Mouse (Mus musculus) forebrain, embryonic 14.5 days (tissue): ENCODE measurements at regions not wholly inside any gene's neighbourhood (a gene's known extent, or its start where the extent isn't known, plus 50 kb on each side); places are given as distances from the start of the nearest gene placed in this dataset.

ENCODE experiments used
- ATAC-seq: fragments of 200-750 bp; cut with Nextera tagmentation; 2 replicates; pipeline ENCODE4 v1.8.0; 2017; ENCODE audit warnings: mild to moderate bottlenecking, moderate library complexity
- DNase-seq: peaks from one replicate; pipeline ENCODE4 v3.0.0-alpha.2; 2015; ENCODE audit warnings: low spot score
- H3K27ac ChIP-seq: fragments of 300-500 bp; sonication (generic); 2 replicates; pipeline ENCODE4 v1.5.1; 2014; ENCODE audit warnings: low read depth, mild to moderate bottlenecking, control low read depth, low read length, moderate library complexity
- H3K27me3 ChIP-seq: fragments of 300-500 bp; sonication (generic); replicated peaks from 2 replicates; pipeline ENCODE4 v1.6.1; 2014; ENCODE audit warnings: low read length, control low read depth, mixed read lengths; ENCODE audit not compliant: control insufficient read depth, insufficient read depth
- H3K36me3 ChIP-seq: fragments of 300-500 bp; sonication (generic); 2 replicates; pipeline ENCODE4 v1.6.1; 2014; ENCODE audit warnings: low read length, control low read depth; ENCODE audit not compliant: control insufficient read depth, insufficient read depth
- H3K4me1 ChIP-seq: fragments of 300-500 bp; sonication (generic); 2 replicates; pipeline ENCODE4 v1.6.1; 2014; ENCODE audit warnings: antibody characterized with exemption, low read length, control low read depth; ENCODE audit not compliant: control insufficient read depth, insufficient read depth
- H3K4me2 ChIP-seq: fragments of 300-500 bp; sonication (generic); 2 replicates; pipeline ENCODE4 v1.6.1; 2014; ENCODE audit warnings: mild to moderate bottlenecking, control low read depth, low read length
- H3K4me3 ChIP-seq: fragments of 300-500 bp; sonication (generic); 2 replicates; pipeline ENCODE4 v1.5.1; 2014; ENCODE audit warnings: low read depth, low read length, control low read depth
- H3K9ac ChIP-seq: fragments of 300-500 bp; sonication (generic); 2 replicates; pipeline ENCODE4 v1.6.1; 2014; ENCODE audit warnings: mild to moderate bottlenecking, low read length, control low read depth, moderate library complexity
- H3K9me3 ChIP-seq: fragments of 300-500 bp; sonication (generic); replicated peaks from 2 replicates; pipeline ENCODE4 v1.6.1; 2016; ENCODE audit warnings: low read length, control low read depth, mixed read lengths; ENCODE audit not compliant: control insufficient read depth
- WGBS: fragments of 180-500 bp; shearing (Covaris S2); extraction: QIAGEN DNeasy Blood & Tissue Kit; methylation state at CpG from one replicate; pipeline ENCODE4 v1.1.7; 2014; 5-methylcytosine and 5-hydroxymethylcytosine counted together

GRCm38 (mm10) chr4:53227071-53227470 is 67.4 kb upstream of the Abca1 start:
- Histone ChIP-seq H3K4me1 (peaks cover 4% of the 10 kb centered on the region; the same call in 1 of the 2 replicates), H3K4me2 (no peak overlapping the region), H3K27ac (no peak overlapping the region), H3K9ac (no peak overlapping the region), H3K27me3 (no peaks in the 10 kb centered on the region), H3K9me3 (no peaks in the 10 kb centered on the region), H3K36me3 (no peaks in the 10 kb centered on the region), H3K4me3 (no peak overlapping the region)
- no peak for DNase-seq
- WGBS = 74% methylated on average over 1 of the region's 1 CpGs
- no peak for ATAC-seq

- H3K4me1 ChIP-seq = peaks cover 4% of the 10 kb centered on the region; the same call in 1 of the 2 replicates
- WGBS = 83% methylated on average over 3 of the region's 3 CpGs
- H3K27me3 ChIP-seq = no peaks in the 10 kb centered on the region
- H3K4me2 ChIP-seq = no peak overlapping the region
- H3K27ac ChIP-seq = no peak overlapping the region
- DNase-seq (no peak), ATAC-seq (no peak)
- no peak overlapping the region for H3K9ac ChIP-seq
- H3K9me3 ChIP-seq = no peaks in the 10 kb centered on the region
- H3K4me3 ChIP-seq = no peak overlapping the region
- H3K36me3 ChIP-seq = no peaks in the 10 kb centered on the region
These were observed 66.7 kb upstream of the Abca1 start for GRCm38 (mm10) chr4:53226376-53226775.

- no peak overlapping the region for H3K27ac ChIP-seq
- WGBS = 85% methylated on average over 3 of the region's 3 CpGs
- no peak for ATAC-seq
- H3K4me2 ChIP-seq = no peak overlapping the region
- no peaks in the 10 kb centered on the region for H3K36me3 ChIP-seq
- H3K27me3 ChIP-seq = no peaks in the 10 kb centered on the region
- peaks cover 17% of the 10 kb centered on the region for H3K4me1 ChIP-seq
- no peak overlapping the region for H3K9ac ChIP-seq
- H3K4me3 ChIP-seq = no peak overlapping the region
- DNase-seq = no peak
- no peaks in the 10 kb centered on the region for H3K9me3 ChIP-seq
These were observed 63.7 kb upstream of the Abca1 start for GRCm38 (mm10) chr4:53223379-53223778.

GRCm38 (mm10) chr4:53220809-53221208 is 61.1 kb upstream of the Abca1 start:
- Histone ChIP-seq H3K4me1 (peaks cover 21% of the 10 kb centered on the region), H3K4me3 (no peak overlapping the region), H3K9ac (no peak overlapping the region), H3K27me3 (no peaks in the 10 kb centered on the region), H3K9me3 (no peaks in the 10 kb centered on the region), H3K27ac (no peak overlapping the region), H3K36me3 (no peaks in the 10 kb centered on the region), H3K4me2 (no peak overlapping the region)
- no peak for ATAC-seq
- DNase-seq = no peak
- WGBS = 91% methylated on average over 4 of the region's 4 CpGs

GRCm38 (mm10) chr4:53219351-53219750 is 59.7 kb upstream of the Abca1 start:
- Histone ChIP-seq H3K36me3 (no peaks in the 10 kb centered on the region), H3K27ac (peak overlapping the region; percentile 65; the same call in 1 of the 2 replicates), H3K4me1 (peaks cover 21% of the 10 kb centered on the region), H3K4me3 (no peak overlapping the region), H3K27me3 (no peaks in the 10 kb centered on the region), H3K9ac (no peak overlapping the region), H3K4me2 (no peak overlapping the region; the same call in 1 of the 2 replicates), H3K9me3 (no peaks in the 10 kb centered on the region)
- peak; percentile 54 for DNase-seq
- peak; percentile 9 for ATAC-seq
- 46% methylated on average over 3 of the region's 3 CpGs for WGBS

GRCm38 (mm10) chr4:53218752-53219151 is 59.1 kb upstream of the Abca1 start:
- H3K27me3 ChIP-seq = no peaks in the 10 kb centered on the region
- no peak overlapping the region for H3K4me3 ChIP-seq
- no peaks in the 10 kb centered on the region for H3K36me3 ChIP-seq
- H3K4me2 ChIP-seq = peak overlapping the region; percentile 3; the same call in 1 of the 2 replicates
- 10% methylated on average over 7 of the region's 7 CpGs for WGBS
- peak; percentile 89 for DNase-seq
- H3K9me3 ChIP-seq = no peaks in the 10 kb centered on the region
- peak overlapping the region; percentile 65; the same call in 1 of the 2 replicates for H3K27ac ChIP-seq
- H3K9ac ChIP-seq = no peak overlapping the region
- ATAC-seq = peak; percentile 86
- peaks cover 21% of the 10 kb centered on the region for H3K4me1 ChIP-seq

- 45% methylated on average over 5 of the region's 5 CpGs for WGBS
- Histone ChIP-seq H3K36me3 (no peaks in the 10 kb centered on the region), H3K27me3 (no peaks in the 10 kb centered on the region), H3K27ac (peak overlapping the region; percentile 71), H3K4me2 (peak overlapping the region; percentile 88), H3K9me3 (no peaks in the 10 kb centered on the region), H3K9ac (peak overlapping the region; percentile 68; the same call in 1 of the 2 replicates), H3K4me3 (peak overlapping the region; percentile 54), H3K4me1 (peaks cover 21% of the 10 kb centered on the region)
- DNase-seq (no peak), ATAC-seq (no peak)
These were observed 58.6 kb upstream of the Abca1 start for GRCm38 (mm10) chr4:53218291-53218640.

- Histone ChIP-seq H3K27ac (peak overlapping the region; percentile 71), H3K9ac (peak overlapping the region; percentile 68), H3K4me3 (peak overlapping the region; percentile 54), H3K4me1 (peaks cover 21% of the 10 kb centered on the region), H3K4me2 (peak overlapping the region; percentile 88), H3K36me3 (no peaks in the 10 kb centered on the region), H3K9me3 (no peaks in the 10 kb centered on the region), H3K27me3 (no peaks in the 10 kb centered on the region)
- DNase-seq = peak; percentile 87
- peak; percentile 85 for ATAC-seq
- WGBS = under 1% methylated on average over 38 of the region's 38 CpGs
These were observed 58.1 kb upstream of the Abca1 start for GRCm38 (mm10) chr4:53217608-53218290.

- Histone ChIP-seq H3K4me1 (peaks cover 4% of the 10 kb centered on the region; the same call in 1 of the 2 replicates), H3K27me3 (no peaks in the 10 kb centered on the region), H3K36me3 (no peaks in the 10 kb centered on the region), H3K9me3 (no peaks in the 10 kb centered on the region), H3K27ac (no peak overlapping the region), H3K9ac (no peak overlapping the region), H3K4me3 (no peak overlapping the region), H3K4me2 (no peak overlapping the region)
- ATAC-seq = no peak
- DNase-seq = peak; percentile 12
- WGBS = 75% methylated on average over 4 of the region's 4 CpGs
These were observed 52.8 kb upstream of the Abca1 start for GRCm38 (mm10) chr4:53212541-53212940.
